Mouse (Mus musculus) heart, embryonic 13.5 days (tissue): ENCODE measurements around the gene Fev. TPM values are rescaled to one million over a fixed set of nuclear protein-coding genes. Genes with fewer than 3 reads are reported as not detected.

ENCODE experiments used
- ATAC-seq: fragments of 200-750 bp; cut with Nextera tagmentation; 2 replicates; pipeline ENCODE4 v1.8.0; 2017; ENCODE audit warnings: moderate TSS enrichment; ENCODE audit not compliant: insufficient number of reproducible peaks, low FRiP score, low TSS enrichment; ENCODE audit errors: extremely low read depth
- H3K27ac ChIP-seq: fragments of 300-500 bp; sonication (generic); replicated peaks from 2 replicates; pipeline ENCODE4 v1.5.1; 2015; ENCODE audit warnings: moderate library complexity, mild to moderate bottlenecking, inconsistent platforms
- H3K27me3 ChIP-seq: fragments of 300-500 bp; sonication (generic); replicated peaks from 2 replicates; pipeline ENCODE4 v1.6.1; 2015; ENCODE audit warnings: mild to moderate bottlenecking, inconsistent platforms
- H3K36me3 ChIP-seq: fragments of 300-500 bp; sonication (generic); 2 replicates; pipeline ENCODE4 v1.6.1; 2015; ENCODE audit warnings: mild to moderate bottlenecking, inconsistent platforms
- H3K4me1 ChIP-seq: fragments of 300-500 bp; sonication (generic); 2 replicates; pipeline ENCODE4 v1.6.1; 2015; ENCODE audit warnings: inconsistent platforms
- H3K4me2 ChIP-seq: fragments of 300-500 bp; sonication (generic); 2 replicates; pipeline ENCODE4 v1.6.1; 2015; ENCODE audit warnings: inconsistent platforms, mild to moderate bottlenecking, moderate library complexity
- H3K4me3 ChIP-seq: fragments of 300-500 bp; sonication (generic); 2 replicates; pipeline ENCODE4 v1.5.1; 2015; ENCODE audit warnings: moderate library complexity, mild to moderate bottlenecking, inconsistent platforms
- H3K9ac ChIP-seq: fragments of 300-500 bp; sonication (generic); 2 replicates; pipeline ENCODE4 v1.6.1; 2015; ENCODE audit warnings: inconsistent platforms, mild to moderate bottlenecking, moderate library complexity
- H3K9me3 ChIP-seq: fragments of 300-500 bp; sonication (generic); 2 replicates; pipeline ENCODE4 v1.6.1; 2016; ENCODE audit warnings: inconsistent platforms
- WGBS: fragments of 180-500 bp; shearing (Covaris S2); methylation state at CpG from one replicate; pipeline ENCODE4 v1.1.7; 2015; ENCODE audit warnings: mixed read lengths; 5-methylcytosine and 5-hydroxymethylcytosine counted together
- polyA plus RNA-seq: library from polyadenylated mRNA; unstranded; fragments of >200 nt; fragmentation: Nextera tagmentation; extraction: Ambion mirVana; gene quantifications from 2 replicates; pipeline ENCODE4 v1.2.1, GENCODE M21; 2015

The Fev gene
- polyA plus RNA-seq, 1 experiment from 2014 or later, result 0.90 TPM

- H3K9me3 ChIP-seq, result no peaks in the 10 kb centered on the region
Observed at GRCm38 (mm10) chr1:74894966-74895365, 9.7 kb upstream of the Fev start.

GRCm38 (mm10) chr1:74893134-74893855, 8.1 kb upstream of the Fev start, which contains the start of gene Cryba2:
TSS of gene Cryba2 (minus strand) at chr1:74893143.
- Histone ChIP-seq H3K36me3 (no peaks in the 10 kb centered on the region), H3K4me3 (no peak within 1 kb of the TSS)
- 6% methylated on average over 25 of the region's 25 CpGs for WGBS

More at GRCm38 (mm10) chr1:74894966-74895365, 9.7 kb upstream of the Fev start:
- Histone ChIP-seq H3K27me3 (peaks cover 100% of the 10 kb centered on the region), H3K4me1 (peaks cover 23% of the 10 kb centered on the region), H3K9ac (no peak overlapping the region), H3K4me2 (no peak overlapping the region), H3K36me3 (no peaks in the 10 kb centered on the region), H3K27ac (no peak overlapping the region), H3K4me3 (no peak overlapping the region)
- no peak for ATAC-seq
- WGBS, result 20% methylated on average over 4 of the region's 4 CpGs

DNA sequence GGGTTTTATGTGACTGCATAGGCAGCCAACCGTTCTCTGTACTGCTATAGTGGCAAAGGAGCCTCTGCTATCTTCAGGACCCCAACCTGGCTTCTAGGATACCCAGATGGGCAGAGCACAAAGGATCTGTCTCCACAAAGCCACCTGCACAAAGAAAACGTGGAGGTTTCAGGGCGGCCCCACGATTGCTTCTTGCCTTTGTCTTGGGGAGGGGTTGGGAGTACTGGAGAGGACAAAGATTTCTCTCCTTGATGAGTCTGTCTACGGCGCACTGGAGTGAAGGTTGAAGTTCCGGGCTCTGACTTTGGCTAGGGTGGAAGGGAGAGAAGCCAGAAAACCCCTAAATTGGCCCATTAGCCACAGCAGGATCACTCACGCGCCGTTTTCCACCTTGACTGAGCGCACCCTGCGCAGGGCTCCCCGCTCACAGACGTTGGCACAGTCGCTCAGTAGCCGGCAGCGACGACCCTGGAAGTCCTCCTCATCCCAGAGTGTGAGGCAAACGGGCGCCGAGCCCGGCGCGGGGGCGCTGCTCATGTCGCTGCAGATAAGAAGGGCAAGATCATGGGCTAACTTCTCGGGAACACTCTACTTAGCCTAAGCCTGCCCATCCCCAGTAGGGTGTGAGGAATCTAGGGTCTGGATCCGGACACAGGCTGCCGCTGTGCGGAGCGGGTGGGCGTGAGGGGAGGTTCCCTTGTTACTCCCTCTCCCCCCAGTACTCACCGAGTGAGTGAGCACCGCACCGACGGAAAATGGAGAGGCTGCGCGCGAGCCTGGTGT, 7.3 kb upstream of the Fev start:
- ATAC-seq, result no peak
- Histone ChIP-seq H3K9ac (no peak overlapping the region), H3K4me2 (peak overlapping the region; percentile 8), H3K36me3 (no peaks in the 10 kb centered on the region), H3K4me1 (peaks cover 8% of the 10 kb centered on the region), H3K9me3 (no peaks in the 10 kb centered on the region), H3K27ac (no peak overlapping the region), H3K27me3 (peaks cover 96% of the 10 kb centered on the region), H3K4me3 (no peak overlapping the region)
- 3% methylated on average over 39 of the region's 39 CpGs for WGBS

More at GRCm38 (mm10) chr1:74893134-74893855, 8.1 kb upstream of the Fev start, which contains the start of gene Cryba2:
- peaks cover 97% of the 10 kb centered on the region for H3K27me3 ChIP-seq
- no peaks in the 10 kb centered on the region for H3K9me3 ChIP-seq
- peak within 1 kb of the TSS; percentile 8 for H3K4me2 ChIP-seq
- no peak within 1 kb of the TSS for H3K9ac ChIP-seq
- peaks cover 14% of the 10 kb centered on the region for H3K4me1 ChIP-seq
- H3K27ac ChIP-seq, result no peak within 1 kb of the TSS
- ATAC-seq, result no peak

GRCm38 (mm10) chr1:74891513-74891912, 6.3 kb upstream of the Fev start:
- ATAC-seq, result no peak
- Histone ChIP-seq H3K27me3 (peaks cover 96% of the 10 kb centered on the region), H3K4me1 (peaks cover 8% of the 10 kb centered on the region), H3K9me3 (no peaks in the 10 kb centered on the region), H3K4me3 (no peak overlapping the region), H3K27ac (no peak overlapping the region), H3K9ac (no peak overlapping the region), H3K4me2 (no peak overlapping the region), H3K36me3 (no peaks in the 10 kb centered on the region)
- 0% methylated on average over 7 of the region's 8 CpGs for WGBS

- H3K27me3 ChIP-seq, result peaks cover 95% of the 10 kb centered on the region
- no peaks in the 10 kb centered on the region for H3K36me3 ChIP-seq
- H3K4me2 ChIP-seq, result peak overlapping the region; percentile 72
- peak overlapping the region; percentile 46; the same call in 1 of the 2 replicates for H3K27ac ChIP-seq
- under 1% methylated on average over 57 of the region's 57 CpGs for WGBS
- peak overlapping the region; percentile 69 for H3K9ac ChIP-seq
- peaks cover 34% of the 10 kb centered on the region for H3K4me1 ChIP-seq
- H3K9me3 ChIP-seq, result no peaks in the 10 kb centered on the region
- ATAC-seq, result 0 out of 2 replicates have a peak, but pooled peaks have one; percentile 19
- H3K4me3 ChIP-seq, result peak overlapping the region; percentile 48
Observed at GRCm38 (mm10) chr1:74884196-74885141, 750 bp downstream of the Fev start.

DNA sequence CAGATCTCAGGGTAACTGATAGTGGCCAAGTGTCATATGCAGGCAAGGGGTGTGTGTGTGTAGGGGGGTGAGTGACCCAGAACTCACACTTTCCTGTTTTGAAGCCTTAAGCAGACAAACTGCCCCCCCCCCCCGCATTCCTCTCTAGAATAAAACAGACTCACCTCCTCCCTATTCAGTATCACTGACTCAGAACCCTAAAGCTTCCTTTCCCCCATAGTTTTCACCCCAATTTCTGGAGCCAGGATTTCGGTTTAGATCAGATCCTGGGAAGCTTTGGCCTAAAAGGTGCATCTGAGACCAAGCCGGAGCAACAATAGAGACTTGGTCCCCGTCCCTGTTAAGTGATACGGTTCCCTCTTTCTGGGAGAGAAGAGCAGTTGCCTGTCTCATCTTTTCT, 1.8 kb downstream of the Fev start:
- 9% methylated on average over 5 of the region's 5 CpGs for WGBS

DNA sequence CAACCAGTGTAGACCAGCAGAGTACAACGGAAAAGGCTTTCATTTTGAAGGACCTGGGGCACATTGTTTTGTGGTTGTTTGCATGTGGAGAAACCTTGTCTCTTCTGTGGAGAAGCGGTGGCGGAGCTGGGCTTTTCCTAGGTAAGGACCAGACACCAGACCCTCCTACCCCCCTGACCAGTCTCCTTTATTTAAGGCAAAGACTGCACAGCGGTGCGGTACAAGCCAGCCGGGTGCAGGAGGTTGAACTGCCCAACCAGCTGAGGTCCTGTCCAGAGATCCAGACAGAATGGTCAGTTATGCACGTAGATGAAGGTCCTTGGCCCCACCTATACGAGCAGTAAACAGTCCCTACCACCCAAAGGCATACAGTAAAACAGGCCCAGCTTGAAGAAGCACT, 2.4 kb downstream of the Fev start:
- H3K4me1 ChIP-seq, result peaks cover 34% of the 10 kb centered on the region
- H3K27me3 ChIP-seq, result peaks cover 98% of the 10 kb centered on the region
- WGBS, result 6% methylated on average over 8 of the region's 8 CpGs
- H3K36me3 ChIP-seq, result no peaks in the 10 kb centered on the region
- H3K4me2 ChIP-seq, result peak overlapping the region; percentile 76
- H3K9ac ChIP-seq, result no peak overlapping the region; the same call in 1 of the 2 replicates
- H3K27ac ChIP-seq, result no peak overlapping the region
- H3K4me3 ChIP-seq, result peak overlapping the region; percentile 49
- H3K9me3 ChIP-seq, result no peaks in the 10 kb centered on the region
- no peak for ATAC-seq

More for the DNA sequence above, 1.8 kb downstream of the Fev start:
- Histone ChIP-seq H3K27ac (no peak overlapping the region), H3K9me3 (no peaks in the 10 kb centered on the region), H3K27me3 (peaks cover 98% of the 10 kb centered on the region), H3K4me1 (peaks cover 34% of the 10 kb centered on the region), H3K4me2 (no peak overlapping the region), H3K36me3 (no peaks in the 10 kb centered on the region), H3K9ac (no peak overlapping the region), H3K4me3 (no peak overlapping the region)
- no peak for ATAC-seq

DNA sequence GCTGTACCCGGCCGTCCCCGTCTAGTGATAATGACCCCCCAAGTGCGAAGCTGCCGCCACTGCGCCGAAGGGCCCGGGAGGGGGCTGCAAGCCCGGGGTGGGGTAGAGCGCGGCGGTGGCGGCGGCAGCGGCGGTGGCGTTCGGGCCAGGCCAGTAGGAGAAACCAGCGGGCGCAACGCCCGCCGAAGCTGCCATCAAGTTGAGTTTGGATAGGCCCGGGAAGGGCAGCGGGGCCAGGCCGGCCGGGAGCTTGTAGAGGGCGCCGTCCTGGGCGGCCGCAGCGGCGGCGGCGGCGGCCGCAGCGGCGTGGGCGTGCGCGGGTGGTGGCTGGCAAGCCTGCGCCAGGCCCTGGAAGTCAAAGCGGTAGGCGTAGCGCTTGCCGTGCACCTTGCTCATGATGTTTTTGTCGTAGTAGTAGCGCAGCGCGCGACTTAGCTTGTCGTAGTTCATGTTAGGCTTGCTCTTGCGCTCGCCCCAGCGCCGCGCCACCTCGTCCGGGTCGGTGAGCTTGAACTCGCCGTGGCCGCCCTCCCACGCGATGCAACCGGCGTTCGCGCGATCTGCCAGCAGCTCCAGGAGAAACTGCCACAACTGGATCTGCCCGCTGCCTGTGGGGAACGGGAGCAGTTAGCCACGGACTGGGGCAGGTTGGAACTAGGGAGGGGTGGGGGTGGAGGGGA, 3.0 kb downstream of the Fev start:
- Histone ChIP-seq H3K9me3 (no peaks in the 10 kb centered on the region), H3K4me1 (peaks cover 34% of the 10 kb centered on the region), H3K27me3 (peaks cover 99% of the 10 kb centered on the region), H3K9ac (peak overlapping the region; percentile 55), H3K4me2 (peak overlapping the region; percentile 76), H3K36me3 (no peaks in the 10 kb centered on the region), H3K27ac (no peak overlapping the region), H3K4me3 (peak overlapping the region; percentile 49)
- no peak for ATAC-seq
- 1% methylated on average over 72 of the region's 74 CpGs for WGBS

DNA sequence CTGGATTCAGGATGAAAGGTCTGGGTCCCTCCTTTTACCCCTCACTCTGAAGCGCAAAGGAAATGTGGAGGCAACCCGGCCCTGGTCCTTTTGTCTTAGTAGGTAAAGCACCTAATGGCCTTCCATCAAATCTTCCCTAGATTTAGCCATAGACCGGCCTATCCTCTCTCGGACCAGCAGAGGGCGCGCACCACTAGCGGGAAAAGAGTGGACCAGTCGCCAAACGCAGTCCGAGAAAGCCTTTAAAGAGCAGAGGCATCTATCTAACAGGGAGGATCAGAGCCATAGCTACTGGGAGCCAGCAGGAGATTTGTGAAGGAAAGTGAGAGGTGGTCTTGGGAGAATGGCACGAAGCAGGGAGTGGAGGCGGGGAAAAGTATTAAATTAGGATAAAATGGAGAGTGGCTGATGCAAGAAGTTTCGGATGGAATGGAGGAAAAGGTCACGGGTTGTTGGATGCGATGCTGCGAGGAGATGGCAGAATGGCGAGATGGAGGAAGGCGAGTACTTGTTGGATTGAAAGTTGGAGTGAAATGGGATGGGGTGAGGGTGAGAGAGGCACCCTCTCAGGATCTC, 4.3 kb downstream of the Fev start:
- Histone ChIP-seq H3K4me2 (no peak overlapping the region), H3K27ac (no peak overlapping the region), H3K4me3 (0 out of 2 replicates have a peak overlapping the region, but pooled peaks have one; percentile 8), H3K4me1 (peaks cover 31% of the 10 kb centered on the region), H3K36me3 (no peaks in the 10 kb centered on the region), H3K27me3 (peaks cover 97% of the 10 kb centered on the region), H3K9me3 (no peaks in the 10 kb centered on the region), H3K9ac (no peak overlapping the region)
- WGBS, result 6% methylated on average over 18 of the region's 18 CpGs
- no peak for ATAC-seq

DNA sequence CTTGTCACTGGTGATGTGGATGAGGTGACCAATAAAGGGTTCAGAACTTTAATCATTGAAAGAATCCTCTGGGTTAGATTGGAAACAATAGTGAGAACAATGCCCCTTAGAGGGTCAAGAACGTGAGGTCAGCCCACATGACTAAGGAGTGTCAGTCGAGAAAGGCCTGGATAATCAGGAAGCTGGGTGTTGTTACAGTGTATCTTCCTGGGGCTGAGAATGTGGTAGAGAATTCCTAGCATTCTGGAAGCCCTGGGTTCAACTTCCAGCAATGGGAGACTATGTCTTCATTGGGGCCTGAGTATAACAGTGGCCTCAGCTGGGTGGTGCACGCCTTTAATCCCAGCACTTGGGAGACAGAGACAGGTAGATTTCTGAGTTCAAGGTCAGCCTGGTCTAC, 8.0 kb downstream of the Fev start:
- H3K36me3 ChIP-seq, result no peaks in the 10 kb centered on the region
- H3K27ac ChIP-seq, result no peak overlapping the region
- no peak for ATAC-seq
- H3K4me1 ChIP-seq, result peaks cover 6% of the 10 kb centered on the region
- H3K4me3 ChIP-seq, result no peak overlapping the region
- no peak overlapping the region for H3K4me2 ChIP-seq
- H3K9ac ChIP-seq, result no peak overlapping the region
- no peaks in the 10 kb centered on the region for H3K9me3 ChIP-seq
- 36% methylated on average over 3 of the region's 3 CpGs for WGBS
- H3K27me3 ChIP-seq, result peaks cover 93% of the 10 kb centered on the region
